Mouse (Mus musculus) neural tube, embryonic 15.5 days (tissue): Measurements from ENCODE around the gene Hlf. TPM values are rescaled to one million over a fixed set of nuclear protein-coding genes. Genes with fewer than 3 reads are reported as not detected.

ENCODE experiments used
- ATAC-seq: fragments of 200-750 bp; cut with Nextera tagmentation; 2 replicates; pipeline ENCODE4 v1.8.0; 2017; ENCODE audit warnings: mild to moderate bottlenecking, moderate TSS enrichment, moderate library complexity; ENCODE audit not compliant: low FRiP score
- H3K27ac ChIP-seq: fragments of 300-500 bp; sonication (generic); replicated peaks from 2 replicates; pipeline ENCODE4 v1.5.1; 2015; ENCODE audit warnings: mild to moderate bottlenecking, inconsistent platforms
- H3K27me3 ChIP-seq: fragments of 300-500 bp; sonication (generic); replicated peaks from 2 replicates; pipeline ENCODE4 v1.6.1; 2015; ENCODE audit warnings: inconsistent platforms
- H3K36me3 ChIP-seq: fragments of 300-500 bp; sonication (generic); 2 replicates; pipeline ENCODE4 v1.6.1; 2015; ENCODE audit warnings: inconsistent platforms
- H3K4me1 ChIP-seq: fragments of 300-500 bp; sonication (generic); 2 replicates; pipeline ENCODE4 v1.6.1; 2015; ENCODE audit warnings: inconsistent platforms
- H3K4me2 ChIP-seq: fragments of 300-500 bp; sonication (generic); 2 replicates; pipeline ENCODE4 v1.6.1; 2015; ENCODE audit warnings: inconsistent platforms, mild to moderate bottlenecking, moderate library complexity
- H3K4me3 ChIP-seq: fragments of 300-500 bp; sonication (generic); replicated peaks from 2 replicates; pipeline ENCODE4 v1.5.1; 2015; ENCODE audit warnings: mild to moderate bottlenecking, inconsistent platforms
- H3K9ac ChIP-seq: fragments of 300-500 bp; sonication (generic); replicated peaks from 2 replicates; pipeline ENCODE4 v1.6.1; 2015; ENCODE audit warnings: mild to moderate bottlenecking, inconsistent platforms
- H3K9me3 ChIP-seq: fragments of 300-500 bp; sonication (generic); replicated peaks from 2 replicates; pipeline ENCODE4 v1.6.1; 2016; ENCODE audit warnings: inconsistent platforms
- WGBS: fragments of 180-500 bp; shearing (Covaris S2); methylation state at CpG from one replicate; pipeline ENCODE4 v1.1.7; 2015; ENCODE audit warnings: mixed read lengths; 5-methylcytosine and 5-hydroxymethylcytosine counted together
- polyA plus RNA-seq: library from polyadenylated mRNA; unstranded; fragments of >200 nt; fragmentation: Nextera tagmentation; extraction: Ambion mirVana; gene quantifications from 2 replicates; pipeline ENCODE4 v1.2.1, GENCODE M21; 2015

The Hlf gene
- polyA plus RNA-seq, 1 experiment from 2014 or later, result 3.2 TPM

DNA sequence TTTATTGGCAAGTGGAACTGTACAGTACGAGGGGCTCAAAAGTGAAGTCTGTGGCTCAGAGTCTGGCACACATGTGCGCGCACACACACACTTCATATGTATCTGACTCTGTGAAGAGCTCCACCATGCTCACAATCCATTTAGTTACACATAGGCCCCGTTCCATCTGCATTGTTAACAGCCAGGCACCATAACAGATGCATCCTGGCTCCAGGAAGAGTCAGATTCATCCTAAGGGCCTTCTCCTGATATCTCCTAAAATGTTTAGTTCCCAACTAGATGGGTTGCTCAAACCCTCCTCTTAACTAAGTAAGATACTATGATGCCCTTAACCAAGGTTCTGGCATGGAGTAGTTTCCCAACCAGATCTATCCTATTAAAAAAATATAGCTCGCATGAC lies 64.5 kb downstream of the Hlf start:
- Histone ChIP-seq H3K9me3 (no peaks in the 10 kb centered on the region), H3K27ac (no peak overlapping the region), H3K36me3 (no peaks in the 10 kb centered on the region), H3K4me2 (no peak overlapping the region), H3K27me3 (no peaks in the 10 kb centered on the region), H3K4me3 (no peak overlapping the region), H3K9ac (no peak overlapping the region), H3K4me1 (no peaks in the 10 kb centered on the region)
- no peak for ATAC-seq
- WGBS, result 94% methylated on average over 5 of the region's 5 CpGs

DNA sequence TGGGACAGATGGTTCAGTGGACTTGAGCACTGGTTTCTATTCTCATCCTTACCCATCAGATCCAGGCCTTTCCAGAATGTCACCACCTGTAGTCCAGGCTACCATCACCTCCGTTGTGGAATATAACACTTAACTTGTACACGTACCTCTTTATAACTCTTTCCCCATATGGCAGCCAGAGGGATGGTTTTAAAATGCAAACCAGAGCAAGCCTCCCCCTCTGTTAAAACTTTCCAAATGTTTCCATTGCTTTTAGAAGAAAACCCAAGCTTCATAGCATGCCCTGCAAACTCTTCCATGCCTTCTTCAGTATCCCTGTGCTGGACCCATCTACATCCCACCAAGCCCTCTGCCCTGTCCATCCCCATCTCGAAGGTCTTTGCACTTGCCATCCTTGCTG lies 66.1 kb downstream of the Hlf start:
- H3K27me3 ChIP-seq, result no peaks in the 10 kb centered on the region
- ATAC-seq, result no peak
- WGBS, result 89% methylated on average over 3 of the region's 3 CpGs

DNA sequence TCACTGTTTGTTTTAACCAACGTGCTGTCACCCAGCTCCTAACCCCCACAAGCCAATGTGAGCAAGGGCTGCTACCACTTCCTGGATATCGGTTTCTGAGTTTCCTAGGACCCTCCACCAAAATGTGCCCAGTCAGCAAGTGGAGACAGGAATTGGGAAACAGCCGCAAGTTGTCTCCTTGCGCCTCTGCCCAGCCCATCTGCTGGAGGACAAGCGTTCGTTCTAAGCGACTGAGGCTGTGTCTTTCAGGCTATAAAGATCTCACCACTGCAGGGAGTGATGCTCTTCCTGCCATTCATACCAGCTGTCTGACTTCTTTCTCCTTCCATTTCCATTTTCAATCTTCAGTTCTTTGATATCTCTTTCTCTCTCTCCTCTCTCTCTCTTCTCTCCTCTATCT lies 69.8 kb downstream of the Hlf start:
- 59% methylated on average over 7 of the region's 7 CpGs for WGBS
- no peak overlapping the region for H3K27ac ChIP-seq
- no peaks in the 10 kb centered on the region for H3K9me3 ChIP-seq
- no peak overlapping the region for H3K4me3 ChIP-seq
- H3K36me3 ChIP-seq, result no peaks in the 10 kb centered on the region
- no peaks in the 10 kb centered on the region for H3K4me1 ChIP-seq
- ATAC-seq, result no peak
- H3K9ac ChIP-seq, result no peak overlapping the region
- H3K4me2 ChIP-seq, result no peak overlapping the region
- no peaks in the 10 kb centered on the region for H3K27me3 ChIP-seq

More for the DNA sequence above, 66.1 kb downstream of the Hlf start:
- Histone ChIP-seq H3K4me3 (no peak overlapping the region), H3K4me2 (no peak overlapping the region), H3K36me3 (no peaks in the 10 kb centered on the region), H3K9me3 (no peaks in the 10 kb centered on the region), H3K4me1 (no peaks in the 10 kb centered on the region), H3K9ac (no peak overlapping the region), H3K27ac (no peak overlapping the region)

DNA sequence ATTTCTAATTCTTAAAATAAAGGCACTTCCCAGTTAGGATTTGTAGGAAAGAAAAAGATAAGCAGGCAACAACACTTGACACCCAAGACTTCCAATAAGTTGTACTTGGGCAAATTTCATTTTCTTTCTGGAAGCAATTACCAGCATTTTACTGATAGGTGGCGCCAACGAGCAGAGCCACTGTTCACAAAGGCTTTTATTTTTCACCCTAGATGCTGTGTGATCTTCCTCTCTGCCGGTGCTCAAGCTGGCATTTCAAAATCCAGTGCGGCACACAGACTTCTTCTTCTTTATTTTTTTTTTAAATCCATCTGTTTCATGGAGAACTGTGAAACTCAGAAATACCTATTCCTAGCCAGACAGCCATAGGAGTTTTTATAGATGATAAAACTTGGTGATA lies 73.2 kb downstream of the Hlf start:
- H3K36me3 ChIP-seq, result no peaks in the 10 kb centered on the region
- H3K9me3 ChIP-seq, result no peaks in the 10 kb centered on the region
- no peak for ATAC-seq
- H3K4me2 ChIP-seq, result no peak overlapping the region
- H3K27ac ChIP-seq, result no peak overlapping the region
- H3K9ac ChIP-seq, result no peak overlapping the region
- no peaks in the 10 kb centered on the region for H3K27me3 ChIP-seq
- no peaks in the 10 kb centered on the region for H3K4me1 ChIP-seq
- H3K4me3 ChIP-seq, result no peak overlapping the region
- 16% methylated on average over 4 of the region's 4 CpGs for WGBS

DNA sequence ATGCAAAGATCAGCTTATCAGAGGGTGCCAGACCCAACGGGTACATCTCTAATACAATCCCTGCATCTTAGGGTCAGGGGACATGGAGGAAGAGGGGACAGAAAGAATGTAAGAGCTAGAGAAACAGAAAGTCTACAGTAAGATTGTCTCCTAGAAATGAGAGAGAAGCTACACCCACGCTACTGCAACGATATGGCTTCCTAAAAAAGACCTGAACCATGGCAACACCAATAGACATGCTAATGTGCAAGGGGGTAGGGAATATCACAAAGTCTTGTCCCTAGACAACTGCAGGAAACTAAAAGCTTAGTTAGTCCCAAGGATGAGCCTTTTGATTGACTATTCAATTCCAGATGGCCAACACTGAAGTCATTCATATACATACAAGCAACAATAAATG lies 76.1 kb downstream of the Hlf start:
- Histone ChIP-seq H3K4me1 (no peaks in the 10 kb centered on the region), H3K36me3 (no peaks in the 10 kb centered on the region), H3K4me2 (no peak overlapping the region), H3K9ac (no peak overlapping the region), H3K4me3 (no peak overlapping the region), H3K9me3 (no peaks in the 10 kb centered on the region), H3K27me3 (no peaks in the 10 kb centered on the region), H3K27ac (no peak overlapping the region)
- no peak for ATAC-seq
- 95% methylated on average over 3 of the region's 3 CpGs for WGBS

DNA sequence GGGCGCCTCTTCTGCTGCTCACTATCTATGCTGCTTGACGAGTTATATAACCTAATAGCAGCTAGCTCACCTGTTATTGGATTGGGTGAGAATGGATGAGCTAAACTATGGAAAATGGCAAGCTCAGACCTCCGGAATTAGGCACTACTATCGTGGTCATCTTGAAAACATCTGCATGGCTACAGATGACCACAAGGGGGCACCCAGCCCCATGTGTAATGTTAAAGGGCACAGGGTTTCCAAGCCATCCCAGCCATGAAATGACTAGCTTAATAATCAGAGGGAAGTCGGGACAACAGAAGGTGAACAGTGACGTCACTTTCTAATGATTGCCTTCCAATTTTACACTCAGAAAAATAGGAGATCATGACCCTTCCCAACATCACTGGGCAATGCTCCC lies 83.7 kb downstream of the Hlf start:
- Histone ChIP-seq H3K4me3 (no peak overlapping the region), H3K27me3 (no peaks in the 10 kb centered on the region), H3K4me1 (no peaks in the 10 kb centered on the region), H3K27ac (no peak overlapping the region), H3K4me2 (no peak overlapping the region), H3K9me3 (no peaks in the 10 kb centered on the region), H3K9ac (no peak overlapping the region), H3K36me3 (no peaks in the 10 kb centered on the region)
- WGBS, result 59% methylated on average over 6 of the region's 6 CpGs
- ATAC-seq, result no peak

DNA sequence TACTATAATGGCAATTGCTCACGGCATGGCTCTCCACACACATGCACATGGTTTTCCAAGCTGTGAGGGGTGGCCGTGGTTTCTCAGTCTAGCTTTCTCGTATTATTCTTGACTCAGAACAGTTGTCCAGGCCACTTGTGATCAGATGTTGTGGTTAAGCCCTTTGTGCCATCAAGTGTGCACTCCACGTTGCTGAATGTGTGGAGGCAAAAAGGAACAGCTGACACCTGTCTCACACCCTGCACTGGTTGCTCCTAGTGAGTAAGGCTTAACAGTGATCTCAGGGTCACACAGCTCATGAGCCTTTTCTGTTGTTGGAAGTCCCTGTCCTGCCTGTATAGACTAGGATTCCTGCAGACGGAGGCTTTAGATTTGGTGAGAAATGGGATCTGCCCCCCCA lies 84.6 kb downstream of the Hlf start:
- ATAC-seq, result no peak
- no peaks in the 10 kb centered on the region for H3K36me3 ChIP-seq
- no peaks in the 10 kb centered on the region for H3K9me3 ChIP-seq
- H3K27me3 ChIP-seq, result no peaks in the 10 kb centered on the region
- WGBS, result 90% methylated on average over 5 of the region's 5 CpGs
- H3K4me3 ChIP-seq, result no peak overlapping the region
- H3K9ac ChIP-seq, result no peak overlapping the region
- no peak overlapping the region for H3K4me2 ChIP-seq
- H3K4me1 ChIP-seq, result no peaks in the 10 kb centered on the region
- no peak overlapping the region for H3K27ac ChIP-seq

DNA sequence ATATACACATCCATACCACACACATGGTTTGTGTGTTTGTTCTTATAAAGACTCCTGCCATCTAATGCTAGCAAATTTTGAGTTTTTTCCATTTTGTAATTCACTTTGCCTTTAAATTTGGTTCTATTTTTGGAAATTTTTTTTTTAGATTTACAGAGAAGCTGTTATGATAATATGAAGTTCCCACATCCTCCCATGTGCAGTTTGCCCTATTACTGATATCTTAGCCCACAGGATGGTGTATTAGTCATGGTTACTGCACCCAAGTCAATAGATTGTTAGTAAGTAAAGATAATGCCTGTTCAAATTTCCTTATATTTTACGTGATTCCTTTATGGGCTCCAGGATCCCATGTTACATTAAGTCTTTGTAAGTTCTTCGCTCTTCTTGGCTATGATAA lies 96.1 kb downstream of the Hlf start:
- Histone ChIP-seq H3K4me3 (no peak overlapping the region), H3K9ac (no peak overlapping the region), H3K4me2 (no peak overlapping the region), H3K36me3 (no peaks in the 10 kb centered on the region), H3K4me1 (no peaks in the 10 kb centered on the region), H3K9me3 (no peaks in the 10 kb centered on the region), H3K27me3 (no peaks in the 10 kb centered on the region), H3K27ac (no peak overlapping the region)
- ATAC-seq, result no peak
- 90% methylated on average over 2 of the region's 2 CpGs for WGBS

DNA sequence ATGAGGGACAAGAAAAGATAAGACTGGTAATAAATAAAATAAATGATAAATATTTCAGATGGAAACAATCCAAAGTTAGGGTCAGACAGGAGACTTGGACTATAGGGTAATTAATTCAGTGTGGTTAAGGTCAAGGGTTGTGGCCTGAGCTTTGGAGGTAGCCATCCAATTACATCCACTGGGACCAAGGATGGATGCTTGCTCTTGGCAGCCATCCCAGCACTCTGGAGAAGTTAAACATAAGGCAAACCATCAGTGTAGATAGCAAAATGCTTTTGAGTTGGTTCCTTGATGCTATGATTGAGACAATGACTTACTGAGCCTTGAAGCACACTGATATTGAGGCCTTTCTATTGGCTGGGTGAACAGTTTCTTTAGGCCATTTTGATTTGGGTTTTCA lies 97.9 kb downstream of the Hlf start:
- Histone ChIP-seq H3K4me3 (no peak overlapping the region), H3K27me3 (no peaks in the 10 kb centered on the region), H3K4me2 (no peak overlapping the region), H3K4me1 (no peaks in the 10 kb centered on the region), H3K36me3 (no peaks in the 10 kb centered on the region), H3K27ac (no peak overlapping the region), H3K9me3 (no peaks in the 10 kb centered on the region), H3K9ac (no peak overlapping the region)
- no peak for ATAC-seq

DNA sequence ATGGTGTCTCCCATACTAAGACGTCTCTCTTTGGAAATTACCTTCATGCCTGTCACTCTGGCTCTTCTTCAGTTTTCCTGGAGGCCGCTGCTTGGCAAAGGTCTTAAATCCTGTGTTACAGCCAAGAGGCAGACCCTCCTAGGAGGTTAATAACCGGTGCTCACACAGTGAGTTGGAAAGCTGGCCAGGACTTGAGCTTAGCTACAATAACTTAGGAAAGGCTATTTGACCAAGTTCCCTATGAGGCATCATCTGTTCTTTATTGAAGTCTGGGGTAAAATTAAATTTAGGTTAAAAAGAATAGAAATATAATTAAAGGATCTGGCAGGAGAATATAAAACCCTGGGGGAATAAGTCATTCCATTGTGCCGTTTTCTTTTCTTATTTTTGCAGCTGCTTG lies 99.5 kb downstream of the Hlf start:
- H3K9me3 ChIP-seq, result no peaks in the 10 kb centered on the region
- H3K4me1 ChIP-seq, result no peaks in the 10 kb centered on the region
- no peaks in the 10 kb centered on the region for H3K36me3 ChIP-seq
- ATAC-seq, result no peak
- 67% methylated on average over 4 of the region's 4 CpGs for WGBS
- H3K27ac ChIP-seq, result no peak overlapping the region
- no peak overlapping the region for H3K9ac ChIP-seq
- no peak overlapping the region for H3K4me2 ChIP-seq
- H3K27me3 ChIP-seq, result no peaks in the 10 kb centered on the region
- no peak overlapping the region for H3K4me3 ChIP-seq

DNA sequence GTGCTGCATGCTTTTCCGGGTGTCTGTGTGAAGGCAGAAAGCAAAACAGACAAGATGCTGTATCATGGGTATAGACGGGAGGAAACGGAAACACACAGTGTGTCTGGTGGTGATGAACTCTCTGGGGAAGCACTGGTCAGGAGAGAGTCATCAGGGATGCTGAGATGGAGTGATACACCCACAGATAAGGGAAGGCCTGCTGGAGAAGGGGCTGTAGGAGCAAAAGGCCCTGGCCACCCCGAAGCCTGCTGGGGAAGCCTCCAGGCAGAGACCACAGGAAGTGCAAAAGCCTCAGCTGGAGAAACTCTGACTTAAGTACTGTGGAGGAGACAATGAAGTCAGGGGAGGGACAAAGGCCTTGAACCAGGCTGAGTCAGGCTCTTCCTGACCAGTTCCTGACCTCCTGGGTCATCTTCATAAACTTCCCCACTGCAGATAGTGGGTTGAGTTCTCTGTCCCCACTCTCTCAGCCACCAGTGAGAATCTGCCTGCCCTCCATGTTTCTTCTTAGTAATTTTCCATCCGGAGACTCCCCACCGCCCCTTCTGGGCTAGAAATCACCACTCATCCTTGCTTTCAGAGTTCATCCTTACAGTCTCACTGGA lies 104.0 kb downstream of the Hlf start:
- H3K27ac ChIP-seq, result no peak overlapping the region
- no peak overlapping the region for H3K4me3 ChIP-seq
- ATAC-seq, result no peak
- H3K36me3 ChIP-seq, result no peaks in the 10 kb centered on the region
- no peak overlapping the region for H3K9ac ChIP-seq
- no peaks in the 10 kb centered on the region; the same call in 1 of the 2 replicates for H3K4me1 ChIP-seq
- no peaks in the 10 kb centered on the region for H3K27me3 ChIP-seq
- H3K9me3 ChIP-seq, result no peaks in the 10 kb centered on the region
- 93% methylated on average over 6 of the region's 6 CpGs for WGBS
- no peak overlapping the region for H3K4me2 ChIP-seq
